Mouse (Mus musculus): ENCODE measurements around the gene Prx. TPM values are rescaled to one million over a fixed set of nuclear protein-coding genes. Genes with fewer than 3 reads are reported as not detected.

Gene Prx
- under 1 TPM; 0.38 to 0.39 TPM for total RNA-seq (2021)
- long read RNA-seq, experiment 1, partial matches to known transcripts, result 1 of 2 reads
- long read RNA-seq, experiment 1, other reads (novel, unspliced or antisense), result 1 of 2 reads
- long read RNA-seq, experiment 2, partial matches to known transcripts, result 0 of 1 reads
- long read RNA-seq, experiment 2, other reads (novel, unspliced or antisense), result 1 of 1 reads

DNA sequence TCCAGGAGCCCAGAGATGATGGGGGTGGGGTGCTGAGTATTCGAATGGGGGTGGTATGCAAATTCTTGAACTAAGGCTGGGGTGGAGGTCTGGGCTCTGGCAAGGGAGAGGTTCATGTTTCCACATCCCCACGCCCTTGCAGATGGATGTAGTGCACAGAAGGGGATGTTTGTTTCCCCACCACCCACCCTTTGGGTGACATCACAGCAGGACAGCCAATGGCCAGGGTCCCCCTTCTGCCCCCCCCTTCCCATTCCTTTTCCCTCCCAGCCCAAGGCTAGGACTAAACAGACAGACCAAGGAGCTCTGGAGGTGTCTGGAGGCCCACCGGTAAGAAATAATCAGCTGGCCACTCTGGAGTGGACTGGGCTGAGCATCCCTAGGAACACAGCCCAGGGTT is at the start of gene Prx:
Gene Prx, plus strand, starts transcription at position 289 of the 400 bp plus-strand sequence.
- no peak for DNase-seq (ENCODE audit: low spot score in 2 of 2)
- Histone ChIP-seq H3K27ac (no peak within 1 kb of the TSS), H3K4me3 (no peak within 1 kb of the TSS)
- no peak for TF ChIP-seq CTCF (conservative IDR thresholded peaks at IDR 0.05)

GRCm38 (mm10) chr7:27451359-27451758 is 47.8 kb upstream of the Prx start:
- no peak overlapping the region for H3K27ac ChIP-seq
- H3K4me3 ChIP-seq, result no peak overlapping the region
- no peak for TF ChIP-seq CTCF (conservative IDR thresholded peaks at IDR 0.05)
- DNase-seq (ENCODE audit: low spot score in 2 of 2), result no peak

DNA sequence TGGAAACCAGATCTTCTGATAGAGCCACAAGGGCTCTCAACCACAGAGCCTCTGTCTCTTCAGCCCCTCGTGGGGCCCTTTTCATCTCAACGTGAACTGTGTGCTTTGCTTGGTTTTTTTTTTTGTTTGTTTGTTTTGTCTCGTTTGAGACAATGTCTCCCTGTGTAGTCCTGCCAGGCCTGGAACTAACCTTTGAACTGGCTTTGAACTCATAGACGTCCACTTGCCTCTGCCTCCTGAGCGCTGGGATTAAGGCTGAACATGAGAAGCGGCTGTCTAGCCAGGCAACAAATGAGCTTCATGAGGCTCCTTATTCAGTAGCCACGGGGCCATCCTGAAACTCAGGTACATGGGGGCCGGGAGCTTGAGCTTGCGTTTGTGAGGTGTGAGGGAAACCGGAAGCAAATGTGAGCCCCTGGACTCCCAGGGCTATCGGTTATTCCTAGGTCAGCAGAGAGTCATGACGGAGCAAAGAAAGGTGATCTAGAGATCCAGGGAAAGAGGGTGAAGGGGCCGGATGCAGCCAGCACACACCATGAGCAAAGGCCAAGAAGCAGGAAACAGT is 46.8 kb upstream of the Prx start:
- H3K27ac ChIP-seq, result no peak overlapping the region
- no peak overlapping the region for H3K4me3 ChIP-seq
- DNase-seq (ENCODE audit: low spot score in 2 of 2), result no peak
- no peak for TF ChIP-seq CTCF (conservative IDR thresholded peaks at IDR 0.05)

GRCm38 (mm10) chr7:27454461-27455121 is 44.5 kb upstream of the Prx start:
- H3K4me3 ChIP-seq, result no peak overlapping the region
- no peak for DNase-seq (ENCODE audit: low spot score in 2 of 2)

DNA sequence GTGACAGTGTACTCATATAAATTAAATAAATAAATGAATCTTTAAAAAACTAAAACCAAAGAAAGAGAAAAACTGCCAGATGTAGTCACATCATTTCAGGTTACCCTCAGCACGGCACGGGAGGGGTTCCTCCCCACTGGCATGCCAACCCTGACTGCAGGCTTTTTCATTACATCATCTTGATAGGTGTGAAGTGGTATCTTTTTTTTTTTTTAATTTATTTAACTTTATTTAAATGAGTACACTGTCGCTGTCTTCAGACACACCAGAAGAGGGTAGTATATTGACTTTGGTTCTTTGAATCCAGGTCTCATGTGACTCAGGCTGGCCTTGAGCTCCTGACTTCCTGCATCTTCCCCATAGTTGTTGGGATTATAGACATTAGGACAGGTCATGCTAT is 43.9 kb upstream of the Prx start:
- Histone ChIP-seq H3K27ac (no peak overlapping the region), H3K4me3 (no peak overlapping the region)
- DNase-seq (ENCODE audit: low spot score in 2 of 2), result no peak
- TF ChIP-seq CTCF (conservative IDR thresholded peaks at IDR 0.05), result no peak

More at GRCm38 (mm10) chr7:27454461-27455121, 44.5 kb upstream of the Prx start:
- H3K27ac ChIP-seq, result no peak overlapping the region
- TF ChIP-seq CTCF (conservative IDR thresholded peaks at IDR 0.05), result no peak

- no peak for DNase-seq (ENCODE audit: low spot score in 2 of 2)
- TF ChIP-seq CTCF (conservative IDR thresholded peaks at IDR 0.05), result no peak
- no peak overlapping the region for H3K4me3 ChIP-seq
- no peak overlapping the region for H3K27ac ChIP-seq
These were observed 40.5 kb upstream of the Prx start for GRCm38 (mm10) chr7:27458614-27459013.

- no peak overlapping the region for H3K27ac ChIP-seq
- DNase-seq (ENCODE audit: low spot score in 2 of 2), result no peak
- no peak for TF ChIP-seq CTCF (conservative IDR thresholded peaks at IDR 0.05)
- no peak overlapping the region for H3K4me3 ChIP-seq
These were observed 39.5 kb upstream of the Prx start for GRCm38 (mm10) chr7:27459640-27460039.

GRCm38 (mm10) chr7:27460477-27460876 is 38.6 kb upstream of the Prx start:
- no peak for TF ChIP-seq CTCF (conservative IDR thresholded peaks at IDR 0.05)
- DNase-seq (ENCODE audit: low spot score in 2 of 2), result no peak
- H3K27ac ChIP-seq, result no peak overlapping the region
- H3K4me3 ChIP-seq, result no peak overlapping the region

DNA sequence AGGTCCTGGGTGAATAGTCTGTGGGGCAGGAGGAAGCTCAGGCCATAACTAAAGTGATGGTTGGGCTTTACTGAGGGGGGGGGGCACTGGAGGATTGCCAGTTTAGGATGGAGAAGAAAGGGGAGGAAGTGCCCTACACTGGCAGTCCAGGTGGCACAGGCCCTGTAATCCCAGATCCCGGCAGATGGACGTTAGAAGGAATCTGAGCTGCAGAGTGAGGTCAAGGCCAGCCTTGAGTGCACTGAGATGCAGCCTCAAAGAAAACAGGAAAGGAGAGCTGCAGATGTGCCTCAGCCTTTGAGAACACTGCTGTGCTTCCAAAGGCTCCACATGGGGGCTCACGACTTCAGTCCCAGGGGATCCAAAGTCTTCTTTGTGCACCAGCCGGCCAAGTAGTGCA is 31.5 kb upstream of the Prx start:
- Histone ChIP-seq H3K4me3 (no peak overlapping the region), H3K27ac (no peak overlapping the region)
- DNase-seq (ENCODE audit: low spot score in 2 of 2), result no peak
- TF ChIP-seq CTCF (conservative IDR thresholded peaks at IDR 0.05), result no peak

- no peak overlapping the region for H3K4me3 ChIP-seq
- no peak for TF ChIP-seq CTCF (conservative IDR thresholded peaks at IDR 0.05)
- DNase-seq (ENCODE audit: low spot score in 2 of 2), result no peak
- H3K27ac ChIP-seq, result no peak overlapping the region
These were observed 27.6 kb upstream of the Prx start for GRCm38 (mm10) chr7:27471390-27472120.

DNA sequence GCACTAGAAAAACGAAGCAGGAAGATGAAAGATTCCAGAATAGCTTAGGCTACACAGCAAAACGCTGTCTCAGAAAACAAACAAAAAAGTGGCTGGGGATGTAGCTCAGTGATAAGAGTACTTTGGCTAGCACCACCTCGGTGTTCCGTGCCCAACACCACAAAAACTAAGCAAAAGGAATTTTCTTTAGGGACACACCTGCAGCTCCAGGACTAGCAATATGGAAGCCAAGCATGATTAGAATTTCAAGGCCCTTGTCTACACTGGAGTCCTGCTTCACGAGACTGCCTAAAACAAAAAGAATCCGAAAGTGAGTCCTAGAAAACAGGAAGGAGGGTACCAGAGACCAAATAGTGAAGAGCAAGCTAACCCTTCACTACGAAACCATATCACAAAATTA is 26.5 kb upstream of the Prx start:
- peak overlapping the region; percentile 69 for H3K4me3 ChIP-seq
- DNase-seq (ENCODE audit: low spot score in 2 of 2), result no peak
- H3K27ac ChIP-seq, result peak overlapping the region; percentile 88
- no peak for TF ChIP-seq CTCF (conservative IDR thresholded peaks at IDR 0.05)

GRCm38 (mm10) chr7:27473156-27473834 is 25.8 kb upstream of the Prx start, which contains the start of gene Sertad3:
TSS of gene Sertad3 (plus strand) at chr7:27473768.
- Histone ChIP-seq H3K27ac (peak within 1 kb of the TSS; percentile 88), H3K4me3 (peak within 1 kb of the TSS; percentile 69)
- DNase-seq (ENCODE audit: low spot score in 2 of 2), result peak; percentile 96 to 97
- no peak; the same call in 1 of the 2 replicates for TF ChIP-seq CTCF (conservative IDR thresholded peaks at IDR 0.05)

All from layer of hippocampus, adult 2 months (tissue).